Mouse (Mus musculus): Measurements from ENCODE around the gene Hist1h2ao. TPM values are rescaled to one million over a fixed set of nuclear protein-coding genes. Genes with fewer than 3 reads are reported as not detected.

The Hist1h2ao gene
- not detected in 2 replicates for polyA plus RNA-seq (2012; rRNA removed)

GRCm38 (mm10) chr13:21810073-21810472 is at the start of gene Hist1h2ao, which contains the start of gene Hist1h2bq:
Gene Hist1h2ao (plus strand): TSS chr13:21810465.
Gene Hist1h2bq (minus strand): TSS chr13:21810197.

GRCm38 (mm10) chr13:21779767-21780731 is 30.2 kb upstream of the Hist1h2ao start, which contains the start of gene Hist1h1b:
Gene Hist1h1b (minus strand): TSS chr13:21780625.

GRCm38 (mm10) chr13:21783255-21783617 is 27.0 kb upstream of the Hist1h2ao start, which contains the start of gene Hist1h3i:
Gene Hist1h3i (minus strand): TSS chr13:21783370.

GRCm38 (mm10) chr13:21786899-21787629 is 23.2 kb upstream of the Hist1h2ao start, which contains the start of the genes Hist1h2an and Hist1h2bp:
Gene Hist1h2an (minus strand): TSS chr13:21787218.
Gene Hist1h2bp (plus strand): TSS chr13:21787461.

GRCm38 (mm10) chr13:21811539-21811938 is 1.3 kb downstream of the Hist1h2ao start, which contains the start of gene Hist1h4m:
Gene Hist1h4m (plus strand): TSS chr13:21811746.

GRCm38 (mm10) chr13:21831418-21832394 is 21.4 kb downstream of the Hist1h2ao start, which contains the start of gene Hist1h4n:
Gene Hist1h4n (minus strand): TSS chr13:21832196.

GRCm38 (mm10) chr13:21833461-21833860 is 23.2 kb downstream of the Hist1h2ao start, which contains the start of the genes Hist1h2ap and Hist1h2br:
Gene Hist1h2ap (minus strand): TSS chr13:21833507.
Gene Hist1h2br (plus strand): TSS chr13:21833743.

Other genes with a start within 250 kb of the Hist1h2ao start
- gene Olfr1364, start 228.7 kb upstream of the Hist1h2ao start, polyA plus RNA-seq (2012; rRNA removed) = not detected in 2 replicates
- not detected in 2 replicates for gene Olfr1362, start 196.4 kb upstream of the Hist1h2ao start, polyA plus RNA-seq (2012; rRNA removed)
- gene Olfr11, start 167.9 kb upstream of the Hist1h2ao start, polyA plus RNA-seq (2012; rRNA removed) = not detected in 2 replicates
- gene Olfr1361, start 147.1 kb upstream of the Hist1h2ao start, polyA plus RNA-seq (2012; rRNA removed) = not detected in 2 replicates
- not detected in 2 replicates for gene Olfr1360, start 133.1 kb upstream of the Hist1h2ao start, polyA plus RNA-seq (2012; rRNA removed)
- gene Olfr1359, start 112.4 kb upstream of the Hist1h2ao start, polyA plus RNA-seq (2012; rRNA removed) = not detected in 2 replicates
- 11.8 and 13.4 TPM in 2 replicates for gene Hist1h2bl, start 94.3 kb upstream of the Hist1h2ao start, polyA plus RNA-seq (2012; rRNA removed)
- 41.0 and 55.3 TPM in 2 replicates for gene Hist1h2ai, start 94.0 kb upstream of the Hist1h2ao start, polyA plus RNA-seq (2012; rRNA removed)
- 40.1 and 49.5 TPM in 2 replicates for gene Hist1h3h, start 92.8 kb upstream of the Hist1h2ao start, polyA plus RNA-seq (2012; rRNA removed)
- 4.6 and 5.2 TPM in 2 replicates for gene Hist1h2bm, start 88.4 kb upstream of the Hist1h2ao start, polyA plus RNA-seq (2012; rRNA removed)
- 5.3 and 7.1 TPM in 2 replicates for gene Hist1h4j, start 75.4 kb upstream of the Hist1h2ao start, polyA plus RNA-seq (2012; rRNA removed)
- gene Hist1h4k, start 60.0 kb upstream of the Hist1h2ao start, polyA plus RNA-seq (2012; rRNA removed) = 39.5 and 42.9 TPM in 2 replicates
- gene Hist1h2ak, start 56.6 kb upstream of the Hist1h2ao start, polyA plus RNA-seq (2012; rRNA removed) = 30.4 and 31.0 TPM in 2 replicates
- gene Hist1h2bn, start 56.3 kb upstream of the Hist1h2ao start, polyA plus RNA-seq (2012; rRNA removed) = 12.9 and 14.9 TPM in 2 replicates
- gene Hist1h1b, start 29.8 kb upstream of the Hist1h2ao start, polyA plus RNA-seq (2012; rRNA removed) = 1.4 and 1.5 TPM in 2 replicates
- 48.3 and 58.4 TPM in 2 replicates for gene Hist1h3i, start 27.1 kb upstream of the Hist1h2ao start, polyA plus RNA-seq (2012; rRNA removed)
- gene Hist1h2an, start 23.2 kb upstream of the Hist1h2ao start, polyA plus RNA-seq (2012; rRNA removed) = 15.5 and 20.4 TPM in 2 replicates
- gene Hist1h2bp, start 23.0 kb upstream of the Hist1h2ao start, polyA plus RNA-seq (2012; rRNA removed) = 0.66 and 3.2 TPM in 2 replicates
- gene Hist1h2bq, start 268 bp upstream of the Hist1h2ao start, polyA plus RNA-seq (2012; rRNA removed) = 37.1 and 59.1 TPM in 2 replicates
- not detected in 2 replicates for gene Hist1h4m, start 1.3 kb downstream of the Hist1h2ao start, polyA plus RNA-seq (2012; rRNA removed)
- gene Hist1h4n, start 21.7 kb downstream of the Hist1h2ao start, polyA plus RNA-seq (2012; rRNA removed) = 47.6 and 53.6 TPM in 2 replicates
- gene Hist1h2ap, start 23.0 kb downstream of the Hist1h2ao start, polyA plus RNA-seq (2012; rRNA removed) = 577 and 675 TPM in 2 replicates
- gene Hist1h2br, start 23.3 kb downstream of the Hist1h2ao start, polyA plus RNA-seq (2012; rRNA removed) = 32.1 and 54.0 TPM in 2 replicates
- gene Zfp184, start 134.6 kb downstream of the Hist1h2ao start, polyA plus RNA-seq (2012; rRNA removed) = 0.06 and 0.16 TPM in 2 replicates
- not detected in 2 replicates for gene Pom121l2, start 170.7 kb downstream of the Hist1h2ao start, polyA plus RNA-seq (2012; rRNA removed)
- gene Prss16, start 199.3 kb downstream of the Hist1h2ao start, polyA plus RNA-seq (2012; rRNA removed) = 1.2 and 1.6 TPM in 2 replicates
- gene Hist1h2ah, start 225.1 kb downstream of the Hist1h2ao start, polyA plus RNA-seq (2012; rRNA removed) = 37.2 and 61.6 TPM in 2 replicates
- 27.3 and 32.1 TPM in 2 replicates for gene Hist1h2bk, start 225.4 kb downstream of the Hist1h2ao start, polyA plus RNA-seq (2012; rRNA removed)
- 12.2 and 15.0 TPM in 2 replicates for gene Hist1h4i, start 230.9 kb downstream of the Hist1h2ao start, polyA plus RNA-seq (2012; rRNA removed)
- 7.1 and 13.4 TPM in 2 replicates for gene Hist1h2ag, start 232.5 kb downstream of the Hist1h2ao start, polyA plus RNA-seq (2012; rRNA removed)
- gene Hist1h2bj, start 232.7 kb downstream of the Hist1h2ao start, polyA plus RNA-seq (2012; rRNA removed) = 14.1 and 15.9 TPM in 2 replicates

All from colon, adult 2 months (tissue).